Comparison of ENCODE assay signal across 12 mouse cellular contexts in the genomic region with DNA sequence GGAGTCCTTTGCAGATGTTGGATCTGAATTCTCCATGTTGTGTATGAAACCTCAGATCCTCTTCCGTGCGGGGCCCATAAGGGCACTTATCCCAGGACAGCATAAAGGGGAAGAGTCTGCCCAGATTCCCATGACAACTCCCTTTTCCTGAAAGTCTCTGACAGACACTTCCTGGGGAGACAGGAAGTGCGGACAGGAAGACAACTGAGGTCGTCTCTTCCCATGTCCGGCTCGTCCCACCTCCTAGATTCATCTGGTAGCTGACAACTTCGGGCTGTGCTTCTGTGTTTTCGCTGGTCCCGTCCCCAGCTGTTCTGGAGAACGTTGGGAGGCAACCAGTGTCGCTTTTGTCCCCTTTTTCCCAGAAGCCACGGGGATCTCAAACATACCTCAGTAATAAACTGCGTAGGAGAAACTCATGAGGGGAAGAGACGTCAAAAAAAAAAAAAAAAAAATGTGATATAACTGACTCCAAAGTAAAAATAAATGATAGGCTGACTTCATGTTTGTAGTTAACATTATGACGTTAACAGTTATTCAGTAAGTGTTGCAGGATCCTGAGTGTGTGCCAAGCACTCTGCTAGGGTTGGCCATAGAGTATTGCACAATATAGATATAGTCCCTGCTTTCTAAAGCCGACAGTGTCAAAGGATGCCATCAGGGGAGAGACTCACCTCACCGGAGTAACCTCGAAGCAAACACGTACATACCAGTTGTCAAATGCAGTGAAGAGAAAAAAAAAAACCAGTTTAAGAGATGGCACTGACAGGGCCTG.
DNase-seq lines count a peak whose midpoint lies in the region; TF ChIP-seq lines count a peak whose summit lies in the region.
"Had no signal": no experiment of that assay in that cellular context is flagged by ENCODE, and none has a peak within 500 bp of the region (broad histone marks: within the 10 kb centered on the region; RNA-seq: fewer than 3 reads in every experiment).

No protein-coding gene starts in this region.

- 0 out of 2 replicates have a peak overlapping the region, but pooled peaks have one; percentile 32 for H3K27ac ChIP-seq in layer of hippocampus, adult 2 months
- H3K27ac ChIP-seq: neural tube, embryonic 15.5 days had no signal

- no peak overlapping the region for H3K4me3 ChIP-seq in layer of hippocampus, adult 2 months
- H3K4me3 ChIP-seq: forebrain, embryonic 10.5 days; limb, embryonic 15.5 days; neural tube, embryonic 15.5 days had no signal

- intact Hi-C loops in heart, postnatal 36 days (cut with DNase I) = no loop called here

- TF ChIP-seq CTCF in layer of hippocampus, adult 2 months (conservative IDR thresholded peaks at IDR 0.05) = no peak

- DNase-seq in layer of hippocampus, adult 2 months (ENCODE audit: low spot score in 2 of 2) = no peak
- no peak for DNase-seq in layer of hippocampus, postnatal 14 days (ENCODE audit: low spot score in 2 of 2)
- DNase-seq in heart, postnatal 36 days = peak; percentile 26 to 37
- DNase-seq in kidney, postnatal 36 days = peak; percentile 51 to 71
- DNase-seq in lung, postnatal 25 days (ENCODE audit: low spot score) = peak; percentile 43
- DNase-seq in yolk sac, embryonic 10.5 days (ENCODE audit: low spot score) = no peak
- DNase-seq in left cerebral cortex, adult 11 months (ENCODE audit: low spot score) = no peak
- no peak for DNase-seq in gastrocnemius, postnatal 25 days
- DNase-seq: thymus, adult 2 months had no signal

Comparison
In these comparisons a context has a peak if more than half of its experiments do, and no peak if none do; other contexts are left out.
1. DNase-seq: peak in heart, postnatal 36 days (2 of 2), kidney, postnatal 36 days (2 of 2) and lung, postnatal 25 days (single experiment); none in layer of hippocampus, adult 2 months (0 of 2), layer of hippocampus, postnatal 14 days (0 of 2), yolk sac, embryonic 10.5 days (single experiment), left cerebral cortex, adult 11 months (single experiment) and gastrocnemius, postnatal 25 days (single experiment).